Mouse (Mus musculus): ENCODE results near the gene Bloc1s1. TPM values are rescaled to one million over a fixed set of nuclear protein-coding genes. Genes with fewer than 3 reads are reported as not detected.

Gene Bloc1s1
- polyA plus RNA-seq, 1 experiment from 2014 or later, result 140 TPM

DNA sequence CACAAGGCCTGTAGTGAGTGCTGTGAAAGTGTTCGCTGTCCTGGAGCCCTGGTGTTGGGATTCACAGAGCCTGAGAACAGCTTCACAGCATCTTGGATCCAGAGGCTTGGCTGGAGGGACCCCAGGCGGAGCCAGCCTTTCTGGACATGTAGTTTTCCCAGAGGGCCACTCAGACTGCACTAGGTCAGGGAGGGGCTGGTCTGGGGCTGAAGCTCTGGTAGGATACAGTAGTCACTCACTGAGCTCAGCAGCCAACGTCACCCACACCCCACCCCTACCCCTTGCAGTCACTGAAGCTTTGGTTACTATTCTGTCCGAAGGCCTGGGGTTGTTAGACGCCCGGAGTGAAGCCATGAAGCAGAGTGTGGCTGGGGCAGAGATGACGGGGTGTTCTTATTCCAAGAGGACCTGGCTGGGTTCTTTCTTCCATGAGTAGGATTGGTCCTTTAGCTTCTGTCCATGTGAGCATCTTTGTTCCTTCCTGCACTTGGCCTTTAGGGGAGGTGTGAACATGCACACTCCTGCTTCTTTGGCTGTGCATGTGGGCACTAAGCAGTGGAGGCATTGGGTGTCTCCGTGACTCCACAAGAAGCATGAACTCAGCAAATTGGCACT lies 12.1 kb upstream of the Bloc1s1 start:
- Histone ChIP-seq H3K4me1 (replicated peaks; ENCODE audit: control insufficient read depth, insufficient read depth, low read length) (no peaks in the 10 kb centered on the region), H3K4me2 (no peak overlapping the region), H3K4me3 (ENCODE audit: low read depth, low read length) (no peak overlapping the region), H3K27me3 (replicated peaks; ENCODE audit: control insufficient read depth, insufficient read depth, low read length) (peaks cover 52% of the 10 kb centered on the region), H3K9ac (ENCODE audit: low read depth, low read length) (no peak overlapping the region), H3K27ac (ENCODE audit: low read depth, low read length) (no peak overlapping the region), H3K36me3 (ENCODE audit: control insufficient read depth, insufficient read depth, low read length) (no peaks in the 10 kb centered on the region), H3K9me3 (ENCODE audit: control insufficient read depth, low read length) (no peaks in the 10 kb centered on the region)
- 69% methylated on average over 8 of the region's 8 CpGs for WGBS
- DNase-seq (ENCODE audit: low spot score) (no peak), ATAC-seq (replicated peaks; ENCODE audit: low FRiP score) (no peak)

DNA sequence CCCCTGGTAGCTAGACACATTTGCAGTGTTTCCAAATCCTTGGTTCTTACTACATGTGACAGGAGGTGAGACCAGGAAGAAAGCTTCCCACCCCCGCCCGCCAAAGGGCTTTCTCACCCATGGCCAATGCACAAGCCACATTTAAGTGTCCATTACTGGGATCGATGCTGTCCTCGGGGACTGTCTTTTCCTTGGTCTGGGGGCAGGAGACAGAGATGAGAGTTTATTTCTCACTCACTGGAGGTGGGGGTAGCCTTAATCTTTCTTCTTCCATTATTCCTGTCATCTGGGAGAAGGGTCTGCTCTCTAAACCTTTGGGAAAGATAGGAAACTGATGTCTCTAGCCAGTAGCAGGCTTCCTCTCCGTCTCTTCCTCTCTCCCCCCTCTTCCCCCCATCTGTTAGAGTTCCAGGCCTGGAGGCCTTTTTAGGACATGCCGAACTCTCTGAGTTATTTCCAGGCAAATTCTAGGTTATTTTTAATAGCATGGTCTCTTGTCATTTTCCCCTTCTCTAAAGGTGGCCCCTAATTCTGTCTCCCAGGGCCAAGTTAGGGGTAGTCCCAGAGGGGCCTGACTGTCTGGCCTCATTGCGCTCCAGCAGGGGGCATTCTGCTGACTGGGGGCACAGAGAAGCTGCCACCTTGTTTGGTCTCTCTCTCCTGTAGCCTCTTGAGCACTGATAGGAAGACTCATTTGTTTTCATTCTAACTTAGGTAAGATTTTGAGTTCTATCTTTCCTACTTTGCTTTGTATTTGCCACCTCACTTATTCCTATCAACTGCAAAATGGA lies 11.4 kb upstream of the Bloc1s1 start:
- Histone ChIP-seq H3K4me1 (replicated peaks; ENCODE audit: control insufficient read depth, insufficient read depth, low read length) (no peaks in the 10 kb centered on the region), H3K4me3 (ENCODE audit: low read depth, low read length) (no peak overlapping the region), H3K9me3 (ENCODE audit: control insufficient read depth, low read length) (no peaks in the 10 kb centered on the region), H3K27ac (ENCODE audit: low read depth, low read length) (no peak overlapping the region), H3K4me2 (no peak overlapping the region), H3K36me3 (ENCODE audit: control insufficient read depth, insufficient read depth, low read length) (no peaks in the 10 kb centered on the region), H3K9ac (ENCODE audit: low read depth, low read length) (no peak overlapping the region), H3K27me3 (replicated peaks; ENCODE audit: control insufficient read depth, insufficient read depth, low read length) (peaks cover 52% of the 10 kb centered on the region)
- WGBS, result 59% methylated on average over 7 of the region's 7 CpGs
- DNase-seq (ENCODE audit: low spot score) (no peak), ATAC-seq (replicated peaks; ENCODE audit: low FRiP score) (no peak)

DNA sequence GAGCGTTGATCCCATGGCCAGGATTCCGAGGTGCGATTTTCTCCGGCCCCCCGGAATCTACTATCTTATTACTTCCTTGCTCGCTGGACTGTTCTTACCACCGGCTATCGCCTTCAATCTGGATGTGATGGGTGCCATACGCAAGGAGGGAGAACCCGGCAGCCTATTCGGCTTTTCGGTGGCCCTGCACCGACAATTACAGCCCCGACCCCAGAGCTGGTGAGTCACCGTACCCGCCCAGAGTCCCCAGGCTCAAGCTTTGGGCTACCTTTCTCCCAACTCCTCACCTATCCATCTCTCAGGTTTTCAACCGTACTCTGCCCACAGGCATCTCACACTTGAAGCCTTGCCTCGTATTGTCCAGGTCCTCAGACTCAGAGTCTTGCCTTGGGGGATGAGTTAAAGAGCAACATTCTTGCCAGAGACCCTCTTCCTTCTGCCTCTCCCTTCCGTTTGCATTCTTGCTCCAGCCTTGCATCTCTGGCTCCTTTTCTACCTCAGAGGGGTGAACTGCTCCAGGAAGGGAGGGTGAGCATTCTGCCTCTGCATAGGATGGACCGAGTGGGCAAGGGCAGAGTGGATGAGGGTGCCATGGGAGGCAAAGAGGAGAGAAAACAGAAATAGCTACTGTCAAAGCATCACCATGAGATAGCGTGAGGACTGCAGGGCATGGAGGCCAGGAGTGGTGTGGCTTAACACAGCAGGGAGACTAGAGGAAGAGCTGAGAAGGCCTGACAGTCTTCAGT lies 10.3 kb upstream of the Bloc1s1 start:
- no peak for DNase-seq (ENCODE audit: low spot score)

DNA sequence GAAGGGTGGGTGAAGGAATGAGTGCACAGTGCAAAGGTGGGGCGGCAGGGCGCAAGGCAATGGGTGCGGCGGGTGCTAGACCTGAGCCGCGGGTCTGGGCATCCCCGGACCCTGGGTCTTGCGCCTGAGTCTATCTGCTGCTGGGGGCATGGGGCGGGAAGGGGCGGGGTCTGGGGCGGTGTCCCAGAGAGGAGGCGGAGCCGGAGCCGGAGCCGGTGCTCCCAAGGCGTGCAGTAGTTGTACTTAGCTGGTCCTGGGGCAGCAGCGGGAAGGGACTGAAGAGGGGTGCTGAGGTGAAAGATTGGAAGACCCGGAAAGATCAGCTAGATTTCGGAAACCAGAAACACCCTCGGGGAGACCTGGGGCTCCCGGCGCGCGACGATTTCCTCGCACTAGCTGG lies 9.7 kb upstream of the Bloc1s1 start, which contains the start of gene Itga7:
TSS of gene Itga7 (plus strand) at position 245 of the 400 bp plus-strand sequence.
- WGBS, result 1% methylated on average over 26 of the region's 26 CpGs
- Histone ChIP-seq H3K27ac (ENCODE audit: low read depth, low read length) (no peak within 1 kb of the TSS), H3K36me3 (ENCODE audit: control insufficient read depth, insufficient read depth, low read length) (no peaks in the 10 kb centered on the region), H3K4me2 (peak within 1 kb of the TSS; percentile 60), H3K9ac (ENCODE audit: low read depth, low read length) (no peak within 1 kb of the TSS), H3K9me3 (ENCODE audit: control insufficient read depth, low read length) (no peaks in the 10 kb centered on the region), H3K4me1 (replicated peaks; ENCODE audit: control insufficient read depth, insufficient read depth, low read length) (no peaks in the 10 kb centered on the region), H3K27me3 (replicated peaks; ENCODE audit: control insufficient read depth, insufficient read depth, low read length) (peaks cover 64% of the 10 kb centered on the region), H3K4me3 (ENCODE audit: low read depth, low read length) (peak within 1 kb of the TSS; percentile 37)
- no peak for DNase-seq (ENCODE audit: low spot score)
- ATAC-seq (replicated peaks; ENCODE audit: low FRiP score), result peak; percentile 60

More for the DNA sequence above, 10.3 kb upstream of the Bloc1s1 start:
- no peak for ATAC-seq (replicated peaks; ENCODE audit: low FRiP score)
- Histone ChIP-seq H3K27ac (ENCODE audit: low read depth, low read length) (no peak overlapping the region), H3K27me3 (replicated peaks; ENCODE audit: control insufficient read depth, insufficient read depth, low read length) (peaks cover 60% of the 10 kb centered on the region), H3K4me1 (replicated peaks; ENCODE audit: control insufficient read depth, insufficient read depth, low read length) (no peaks in the 10 kb centered on the region), H3K4me3 (ENCODE audit: low read depth, low read length) (peak overlapping the region; percentile 37), H3K36me3 (ENCODE audit: control insufficient read depth, insufficient read depth, low read length) (no peaks in the 10 kb centered on the region), H3K9ac (ENCODE audit: low read depth, low read length) (no peak overlapping the region), H3K4me2 (peak overlapping the region; percentile 60), H3K9me3 (ENCODE audit: control insufficient read depth, low read length) (no peaks in the 10 kb centered on the region)
- 6% methylated on average over 21 of the region's 21 CpGs for WGBS

DNA sequence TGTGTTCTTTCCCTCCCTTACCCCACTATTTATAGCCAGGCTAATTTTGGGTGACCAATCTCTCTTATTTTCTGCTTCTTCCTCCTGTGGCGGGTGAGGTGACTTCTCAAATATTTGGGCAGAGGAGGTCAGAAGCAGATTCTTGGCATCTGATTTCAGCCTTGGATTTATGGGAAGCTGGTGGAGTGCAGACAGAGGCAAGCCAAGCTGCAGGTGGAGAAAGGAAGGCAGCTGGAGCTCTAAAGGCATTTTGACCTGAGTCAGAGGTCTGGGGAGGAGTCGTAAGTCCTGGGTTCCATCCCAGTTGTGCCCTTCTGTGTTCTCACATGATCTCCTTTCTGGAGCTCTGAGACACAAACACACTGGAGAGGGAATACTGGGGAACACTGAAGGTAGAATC lies 7.6 kb upstream of the Bloc1s1 start:
- H3K4me2 ChIP-seq, result no peak overlapping the region
- H3K27ac ChIP-seq (ENCODE audit: low read depth, low read length), result no peak overlapping the region
- no peaks in the 10 kb centered on the region for H3K9me3 ChIP-seq (ENCODE audit: control insufficient read depth, low read length)
- H3K4me1 ChIP-seq (replicated peaks; ENCODE audit: control insufficient read depth, insufficient read depth, low read length), result no peaks in the 10 kb centered on the region
- peaks cover 72% of the 10 kb centered on the region for H3K27me3 ChIP-seq (replicated peaks; ENCODE audit: control insufficient read depth, insufficient read depth, low read length)
- H3K4me3 ChIP-seq (ENCODE audit: low read depth, low read length), result no peak overlapping the region
- ATAC-seq (replicated peaks; ENCODE audit: low FRiP score) (no peak), DNase-seq (ENCODE audit: low spot score) (no peak)
- no peak overlapping the region for H3K9ac ChIP-seq (ENCODE audit: low read depth, low read length)
- WGBS, result 53% methylated on average over 2 of the region's 2 CpGs
- no peaks in the 10 kb centered on the region for H3K36me3 ChIP-seq (ENCODE audit: control insufficient read depth, insufficient read depth, low read length)

DNA sequence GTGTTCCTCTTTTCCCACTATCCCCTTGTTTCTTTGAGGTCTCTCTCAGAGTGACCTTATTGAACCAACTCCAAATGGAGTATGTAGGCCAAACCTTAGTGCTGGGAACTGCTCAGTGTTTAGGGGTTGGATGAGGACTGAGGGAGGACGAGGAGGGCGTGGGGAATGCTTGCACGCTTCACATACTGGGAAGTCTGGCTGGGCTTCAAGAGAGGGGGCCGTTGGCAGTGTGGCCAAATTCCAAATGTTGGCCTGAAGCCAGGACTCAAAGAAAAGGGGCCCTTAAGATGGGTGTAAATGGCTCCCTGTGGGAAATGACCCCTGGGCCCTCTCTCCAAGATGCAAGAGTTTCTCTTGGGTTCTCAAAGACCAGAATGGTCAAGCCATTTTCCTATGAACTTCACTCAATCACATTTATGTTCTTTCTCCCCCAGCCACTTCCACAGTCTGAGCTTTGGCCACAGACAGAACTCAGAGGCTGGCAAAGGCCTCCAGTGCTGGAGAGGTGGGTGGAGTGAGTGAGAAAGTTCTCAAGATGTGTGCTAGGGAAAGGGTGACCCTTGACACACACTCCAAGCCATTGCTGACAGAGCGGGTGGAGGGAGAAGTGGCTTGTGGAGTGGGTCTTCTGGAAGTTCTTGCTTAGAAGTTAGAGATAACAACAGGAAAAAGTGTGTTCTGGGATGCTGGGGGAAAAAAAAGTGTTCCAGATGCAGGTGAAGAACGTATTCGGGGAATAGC lies 6.0 kb upstream of the Bloc1s1 start:
- H3K9me3 ChIP-seq (ENCODE audit: control insufficient read depth, low read length), result no peaks in the 10 kb centered on the region
- WGBS, result 73% methylated on average over 7 of the region's 7 CpGs
- DNase-seq (ENCODE audit: low spot score), result no peak

DNA sequence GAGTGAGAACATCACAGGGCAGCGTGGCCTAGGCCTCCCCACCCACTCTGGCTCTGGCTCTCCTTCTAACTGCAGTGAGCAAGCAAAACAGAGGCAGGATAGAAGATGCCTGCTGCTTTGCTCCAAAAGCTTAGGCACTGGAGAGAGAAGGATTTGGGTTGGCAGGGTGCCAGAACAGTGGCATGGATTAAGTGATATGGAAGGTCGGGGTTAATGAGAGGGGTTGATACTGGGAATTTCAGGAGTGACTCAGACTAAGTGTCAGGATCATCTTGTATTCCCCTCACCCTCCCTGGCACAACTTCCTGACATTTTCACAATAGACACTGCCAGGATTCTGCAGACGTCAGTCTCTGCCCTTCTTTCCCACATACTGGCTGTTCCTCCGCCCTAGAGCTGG lies 4.5 kb upstream of the Bloc1s1 start:
- H3K27me3 ChIP-seq (replicated peaks; ENCODE audit: control insufficient read depth, insufficient read depth, low read length), result peaks cover 42% of the 10 kb centered on the region
- DNase-seq (ENCODE audit: low spot score) (no peak), ATAC-seq (replicated peaks; ENCODE audit: low FRiP score) (no peak)
- no peak overlapping the region for H3K4me3 ChIP-seq (ENCODE audit: low read depth, low read length)
- no peaks in the 10 kb centered on the region for H3K36me3 ChIP-seq (ENCODE audit: control insufficient read depth, insufficient read depth, low read length)
- no peak overlapping the region for H3K27ac ChIP-seq (ENCODE audit: low read depth, low read length)
- peaks cover 6% of the 10 kb centered on the region; the same call in 1 of the 2 replicates for H3K4me1 ChIP-seq (replicated peaks; ENCODE audit: control insufficient read depth, insufficient read depth, low read length)
- 48% methylated on average over 4 of the region's 4 CpGs for WGBS
- H3K4me2 ChIP-seq, result no peak overlapping the region
- no peak overlapping the region for H3K9ac ChIP-seq (ENCODE audit: low read depth, low read length)
- H3K9me3 ChIP-seq (ENCODE audit: control insufficient read depth, low read length), result no peaks in the 10 kb centered on the region

More for the DNA sequence above, 6.0 kb upstream of the Bloc1s1 start:
- Histone ChIP-seq H3K36me3 (ENCODE audit: control insufficient read depth, insufficient read depth, low read length) (no peaks in the 10 kb centered on the region), H3K4me1 (replicated peaks; ENCODE audit: control insufficient read depth, insufficient read depth, low read length) (no peaks in the 10 kb centered on the region), H3K9ac (ENCODE audit: low read depth, low read length) (no peak overlapping the region), H3K4me3 (ENCODE audit: low read depth, low read length) (no peak overlapping the region), H3K27ac (ENCODE audit: low read depth, low read length) (no peak overlapping the region), H3K27me3 (replicated peaks; ENCODE audit: control insufficient read depth, insufficient read depth, low read length) (peaks cover 56% of the 10 kb centered on the region), H3K4me2 (no peak overlapping the region)
- ATAC-seq (replicated peaks; ENCODE audit: low FRiP score), result no peak

DNA sequence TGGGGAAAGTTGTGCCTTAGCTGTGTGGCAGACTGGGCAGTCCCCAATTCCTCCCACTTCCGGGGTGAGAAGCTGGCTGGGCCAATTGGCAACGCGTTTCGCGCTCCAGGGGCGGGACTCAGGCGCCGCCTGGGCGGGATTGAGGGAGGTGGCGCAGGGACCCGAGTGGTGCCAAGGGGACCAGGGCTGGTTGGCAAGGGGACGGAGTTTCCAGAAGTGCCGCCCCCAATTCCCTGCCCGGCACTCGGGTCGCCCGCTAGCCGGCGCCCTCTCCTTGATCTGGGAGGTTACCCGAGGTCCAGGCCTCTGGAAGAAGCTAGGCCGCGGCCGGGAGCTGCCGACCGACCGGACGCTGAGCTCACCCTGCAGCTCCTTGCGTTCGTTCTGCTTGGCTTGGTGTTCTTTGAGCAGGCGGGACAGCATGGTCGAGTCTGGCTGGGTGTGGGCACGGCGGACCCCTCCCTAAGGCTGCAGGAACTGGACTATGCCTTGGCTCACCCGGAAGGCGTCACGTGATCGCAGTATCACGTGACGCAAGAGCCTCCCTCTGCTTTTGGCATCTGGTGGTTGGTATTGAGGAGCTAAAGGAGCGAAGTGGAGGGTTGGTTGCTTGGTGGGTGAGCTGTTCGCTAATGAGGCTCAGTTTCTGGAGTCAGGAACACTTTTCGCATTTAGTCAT lies 683 bp downstream of the Bloc1s1 start:
- peak; percentile 85 for DNase-seq (ENCODE audit: low spot score)
- H3K4me1 ChIP-seq (replicated peaks; ENCODE audit: control insufficient read depth, insufficient read depth, low read length), result peaks cover 13% of the 10 kb centered on the region; the same call in 1 of the 2 replicates
- peak overlapping the region; percentile 83 for H3K4me2 ChIP-seq
- peak overlapping the region; percentile 83 for H3K9ac ChIP-seq (ENCODE audit: low read depth, low read length)
- H3K9me3 ChIP-seq (ENCODE audit: control insufficient read depth, low read length), result no peaks in the 10 kb centered on the region
- peak; percentile 97 for ATAC-seq (replicated peaks; ENCODE audit: low FRiP score)
- H3K36me3 ChIP-seq (ENCODE audit: control insufficient read depth, insufficient read depth, low read length), result peaks cover 2% of the 10 kb centered on the region; the same call in 1 of the 2 replicates
- H3K27ac ChIP-seq (ENCODE audit: low read depth, low read length), result peak overlapping the region; percentile 74
- H3K27me3 ChIP-seq (replicated peaks; ENCODE audit: control insufficient read depth, insufficient read depth, low read length), result peaks cover 7% of the 10 kb centered on the region
- under 1% methylated on average over 42 of the region's 42 CpGs for WGBS
- peak overlapping the region; percentile 79 for H3K4me3 ChIP-seq (ENCODE audit: low read depth, low read length)
